Mouse (Mus musculus) stomach, postnatal 0 days (tissue): ENCODE data around the gene Zfp526.

Source experiments
- CTCF ChIP-seq: IDR thresholded peaks from 2 replicates; pipeline ENCODE4 v1.5.1; 2016; ENCODE audit warnings: antibody characterized with exemption, low read depth, mild to moderate bottlenecking, moderate library complexity
- EP300 ChIP-seq: optimal IDR thresholded peaks from 2 replicates; pipeline ENCODE3; 2016; ENCODE audit warnings: antibody characterized with exemption

DNA sequence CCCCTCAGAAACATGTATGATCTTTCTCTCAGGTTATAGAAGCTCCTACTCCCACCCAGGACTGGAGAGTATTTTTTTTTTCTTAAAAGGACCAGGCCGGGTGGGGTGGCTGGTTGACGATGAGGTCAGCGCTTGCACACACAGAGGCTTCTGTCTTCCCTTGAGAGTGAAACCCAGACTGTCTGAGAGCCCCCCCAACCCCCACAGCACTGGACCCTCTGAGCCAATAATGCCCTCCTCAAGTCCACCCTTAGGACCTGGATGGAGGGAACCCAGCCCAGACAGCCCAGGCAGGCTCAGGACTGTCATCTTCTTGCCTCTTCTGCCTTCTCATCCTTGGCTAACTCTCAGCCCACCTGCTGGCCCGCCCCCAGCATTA, 25.5 kb downstream of the Zfp526 start:
- TF ChIP-seq EP300 (no peak), CTCF (no peak)
